Mouse (Mus musculus): Measurements from ENCODE around the gene Mael. TPM values are rescaled to one million over a fixed set of nuclear protein-coding genes. Genes with fewer than 3 reads are reported as not detected.

Mael gene
- polyA plus RNA-seq, 1 experiment = not detected

GRCm38 (mm10) chr1:166255651-166256050, 17.1 kb upstream of the Mael start:
- TF ChIP-seq CTCF (IDR thresholded peaks at IDR 0.05; ENCODE audit: control insufficient read depth, insufficient read depth, low read length) = no peak
- no peak for TF ChIP-seq POLR2A (IDR thresholded peaks at IDR 0.05; ENCODE audit: borderline replicate concordance, control insufficient read depth, low read depth, low read length)
- 46% methylated on average over 2 of the region's 2 CpGs for WGBS
- H3K4me1 ChIP-seq (ENCODE audit: control insufficient read depth, insufficient read depth, low read length) = no peaks in the 10 kb centered on the region
- no peak overlapping the region for H3K4me3 ChIP-seq (replicated peaks; ENCODE audit: control insufficient read depth, low read depth, low read length)
- H3K27ac ChIP-seq (ENCODE audit: control insufficient read depth, insufficient read depth, low read depth, low read length, poor library complexity) = no peak overlapping the region

- no peak overlapping the region for H3K27ac ChIP-seq (ENCODE audit: control insufficient read depth, insufficient read depth, low read depth, low read length, poor library complexity)
- 56% methylated on average over 8 of the region's 8 CpGs for WGBS
- no peak overlapping the region for H3K4me3 ChIP-seq (replicated peaks; ENCODE audit: control insufficient read depth, low read depth, low read length)
- no peak for TF ChIP-seq CTCF (IDR thresholded peaks at IDR 0.05; ENCODE audit: control insufficient read depth, insufficient read depth, low read length)
- TF ChIP-seq POLR2A (IDR thresholded peaks at IDR 0.05; ENCODE audit: borderline replicate concordance, control insufficient read depth, low read depth, low read length) = no peak
- no peaks in the 10 kb centered on the region for H3K4me1 ChIP-seq (ENCODE audit: control insufficient read depth, insufficient read depth, low read length)
These were observed 16.5 kb upstream of the Mael start for GRCm38 (mm10) chr1:166255091-166255490.

GRCm38 (mm10) chr1:166253898-166254894, 15.6 kb upstream of the Mael start, which contains the start of gene Ildr2:
Gene Ildr2, plus strand, starts transcription at chr1:166254139.
- 2% methylated on average over 72 of the region's 72 CpGs for WGBS
- Histone ChIP-seq H3K27ac (ENCODE audit: control insufficient read depth, insufficient read depth, low read depth, low read length, poor library complexity) (no peak within 1 kb of the TSS), H3K4me3 (replicated peaks; ENCODE audit: control insufficient read depth, low read depth, low read length) (no peak within 1 kb of the TSS), H3K4me1 (ENCODE audit: control insufficient read depth, insufficient read depth, low read length) (no peaks in the 10 kb centered on the region)
- TF ChIP-seq CTCF (IDR thresholded peaks at IDR 0.05; ENCODE audit: control insufficient read depth, insufficient read depth, low read length) = no peak
- no peak for TF ChIP-seq POLR2A (IDR thresholded peaks at IDR 0.05; ENCODE audit: borderline replicate concordance, control insufficient read depth, low read depth, low read length)

GRCm38 (mm10) chr1:166244285-166244684, 5.7 kb upstream of the Mael start:
- no peaks in the 10 kb centered on the region for H3K4me1 ChIP-seq (ENCODE audit: control insufficient read depth, insufficient read depth, low read length)
- no peak overlapping the region for H3K27ac ChIP-seq (ENCODE audit: control insufficient read depth, insufficient read depth, low read depth, low read length, poor library complexity)
- WGBS = 32% methylated on average over 6 of the region's 6 CpGs
- TF ChIP-seq POLR2A (IDR thresholded peaks at IDR 0.05; ENCODE audit: borderline replicate concordance, control insufficient read depth, low read depth, low read length) (no peak), CTCF (IDR thresholded peaks at IDR 0.05; ENCODE audit: control insufficient read depth, insufficient read depth, low read length) (no peak)
- no peak overlapping the region for H3K4me3 ChIP-seq (replicated peaks; ENCODE audit: control insufficient read depth, low read depth, low read length)

- Histone ChIP-seq H3K4me3 (replicated peaks; ENCODE audit: control insufficient read depth, low read depth, low read length) (no peak overlapping the region), H3K27ac (ENCODE audit: control insufficient read depth, insufficient read depth, low read depth, low read length, poor library complexity) (no peak overlapping the region), H3K4me1 (ENCODE audit: control insufficient read depth, insufficient read depth, low read length) (no peaks in the 10 kb centered on the region)
- 78% methylated on average over 4 of the region's 4 CpGs for WGBS
- TF ChIP-seq CTCF (IDR thresholded peaks at IDR 0.05; ENCODE audit: control insufficient read depth, insufficient read depth, low read length) = no peak
- no peak for TF ChIP-seq POLR2A (IDR thresholded peaks at IDR 0.05; ENCODE audit: borderline replicate concordance, control insufficient read depth, low read depth, low read length)
These were observed 24.4 kb downstream of the Mael start for GRCm38 (mm10) chr1:166214181-166214580.

GRCm38 (mm10) chr1:166209371-166209770, 29.2 kb downstream of the Mael start:
- 79% methylated on average over 6 of the region's 6 CpGs for WGBS
- TF ChIP-seq CTCF (IDR thresholded peaks at IDR 0.05; ENCODE audit: control insufficient read depth, insufficient read depth, low read length) = no peak
- no peak for TF ChIP-seq POLR2A (IDR thresholded peaks at IDR 0.05; ENCODE audit: borderline replicate concordance, control insufficient read depth, low read depth, low read length)

GRCm38 (mm10) chr1:166205159-166205558, 33.4 kb downstream of the Mael start:
- H3K4me1 ChIP-seq (ENCODE audit: control insufficient read depth, insufficient read depth, low read length) = no peaks in the 10 kb centered on the region; the same call in 1 of the 2 replicates
- H3K27ac ChIP-seq (ENCODE audit: control insufficient read depth, insufficient read depth, low read depth, low read length, poor library complexity) = no peak overlapping the region
- no peak overlapping the region for H3K4me3 ChIP-seq (replicated peaks; ENCODE audit: control insufficient read depth, low read depth, low read length)
- TF ChIP-seq CTCF (IDR thresholded peaks at IDR 0.05; ENCODE audit: control insufficient read depth, insufficient read depth, low read length) (no peak), POLR2A (IDR thresholded peaks at IDR 0.05; ENCODE audit: borderline replicate concordance, control insufficient read depth, low read depth, low read length) (no peak)
- WGBS = 78% methylated on average over 3 of the region's 3 CpGs

More at GRCm38 (mm10) chr1:166209371-166209770, 29.2 kb downstream of the Mael start:
- H3K4me1 ChIP-seq (ENCODE audit: control insufficient read depth, insufficient read depth, low read length) = no peaks in the 10 kb centered on the region
- no peak overlapping the region for H3K27ac ChIP-seq (ENCODE audit: control insufficient read depth, insufficient read depth, low read depth, low read length, poor library complexity)
- no peak overlapping the region for H3K4me3 ChIP-seq (replicated peaks; ENCODE audit: control insufficient read depth, low read depth, low read length)

GRCm38 (mm10) chr1:166204171-166204570, 34.4 kb downstream of the Mael start:
- no peak for TF ChIP-seq POLR2A (IDR thresholded peaks at IDR 0.05; ENCODE audit: borderline replicate concordance, control insufficient read depth, low read depth, low read length)
- TF ChIP-seq CTCF (IDR thresholded peaks at IDR 0.05; ENCODE audit: control insufficient read depth, insufficient read depth, low read length) = no peak
- H3K27ac ChIP-seq (ENCODE audit: control insufficient read depth, insufficient read depth, low read depth, low read length, poor library complexity) = no peak overlapping the region
- no peak overlapping the region for H3K4me3 ChIP-seq (replicated peaks; ENCODE audit: control insufficient read depth, low read depth, low read length)
- 32% methylated on average over 5 of the region's 5 CpGs for WGBS
- H3K4me1 ChIP-seq (ENCODE audit: control insufficient read depth, insufficient read depth, low read length) = no peaks in the 10 kb centered on the region; the same call in 1 of the 2 replicates

Measured in bone marrow, adult 2 months (tissue).